Mouse (Mus musculus) kidney, postnatal 0 days (tissue): ENCODE measurements at regions not wholly inside any gene's neighbourhood (a gene's known extent, or its start where the extent isn't known, plus 50 kb on each side); places are given as distances from the start of the nearest gene placed in this dataset.

Source experiments
- ATAC-seq: fragments of 200-750 bp; cut with Nextera tagmentation; replicated peaks from 2 replicates; pipeline ENCODE4 v1.8.0; 2017; ENCODE audit warnings: low read depth, moderate number of reproducible peaks, moderate TSS enrichment, moderate library complexity; ENCODE audit not compliant: low FRiP score
- DNase-seq: peaks from one replicate; pipeline ENCODE4 v3.0.0-alpha.2; 2016; ENCODE audit warnings: low spot score
- H3K27ac ChIP-seq: fragments of 300-500 bp; sonication (generic); 2 replicates; pipeline ENCODE4 v1.5.1; 2014; ENCODE audit warnings: mild to moderate bottlenecking
- H3K27me3 ChIP-seq: fragments of 300-500 bp; sonication (generic); 2 replicates; pipeline ENCODE4 v1.6.1; 2014; ENCODE audit warnings: low read length, mixed read lengths; ENCODE audit not compliant: insufficient read depth
- H3K36me3 ChIP-seq: fragments of 300-500 bp; sonication (generic); 2 replicates; pipeline ENCODE4 v1.6.1; 2014; ENCODE audit warnings: low read length, mixed read lengths; ENCODE audit not compliant: insufficient read depth
- H3K4me1 ChIP-seq: fragments of 300-500 bp; sonication (generic); replicated peaks from 2 replicates; pipeline ENCODE4 v1.6.1; 2014; ENCODE audit warnings: antibody characterized with exemption, low read length, mixed read lengths; ENCODE audit not compliant: insufficient read depth
- H3K4me2 ChIP-seq: fragments of 300-500 bp; sonication (generic); 2 replicates; pipeline ENCODE4 v1.6.1; 2014; ENCODE audit warnings: mild to moderate bottlenecking, low read length, moderate library complexity, mixed read lengths
- H3K4me3 ChIP-seq: fragments of 300-500 bp; sonication (generic); replicated peaks from 2 replicates; pipeline ENCODE4 v1.5.1; 2014; ENCODE audit warnings: low read depth, low read length
- H3K9ac ChIP-seq: fragments of 300-500 bp; sonication (generic); 2 replicates; pipeline ENCODE4 v1.6.1; 2014; ENCODE audit warnings: low read depth, low read length
- H3K9me3 ChIP-seq: fragments of 300-500 bp; sonication (generic); replicated peaks from 2 replicates; pipeline ENCODE4 v1.6.1; 2016; ENCODE audit warnings: low read length, inconsistent platforms, mixed read lengths
- CTCF ChIP-seq: IDR thresholded peaks from 2 replicates; pipeline ENCODE4 v1.5.1; 2016; ENCODE audit warnings: antibody characterized with exemption, low read depth, mild to moderate bottlenecking, moderate library complexity
- WGBS: fragments of 180-500 bp; shearing (Covaris S2); extraction: QIAGEN DNeasy Blood & Tissue Kit; methylation state at CpG from one replicate; pipeline ENCODE4 v1.1.7; 2014; 5-methylcytosine and 5-hydroxymethylcytosine counted together

- no peaks in the 10 kb centered on the region for H3K27me3 ChIP-seq
- H3K4me3 ChIP-seq: no peak overlapping the region
- no peaks in the 10 kb centered on the region for H3K9me3 ChIP-seq
- ATAC-seq: no peak
- H3K36me3 ChIP-seq: no peaks in the 10 kb centered on the region
- no peak overlapping the region for H3K27ac ChIP-seq
- H3K9ac ChIP-seq: no peak overlapping the region
- no peak for DNase-seq
- 55% methylated on average over 5 of the region's 5 CpGs for WGBS
- no peak for TF ChIP-seq CTCF
- H3K4me2 ChIP-seq: no peak overlapping the region
- H3K4me1 ChIP-seq: no peaks in the 10 kb centered on the region
These were observed 55.6 kb upstream of the Mad2l1 start for GRCm38 (mm10) chr6:66479576-66479975.

- H3K4me3 ChIP-seq: no peak overlapping the region
- no peaks in the 10 kb centered on the region for H3K27me3 ChIP-seq
- no peak overlapping the region for H3K4me2 ChIP-seq
- 67% methylated on average over 2 of the region's 2 CpGs for whole genome bisulfite sequencing
- H3K4me1 ChIP-seq: no peaks in the 10 kb centered on the region
- no peak overlapping the region for H3K27ac ChIP-seq
- ATAC-seq (no peak), DNase-seq (peak; percentile 24)
- H3K36me3 ChIP-seq: no peaks in the 10 kb centered on the region
- H3K9me3 ChIP-seq: no peaks in the 10 kb centered on the region
- TF ChIP-seq CTCF: peak; percentile 58
- no peak overlapping the region for H3K9ac ChIP-seq
These were observed 55.0 kb upstream of the Mad2l1 start for GRCm38 (mm10) chr6:66480207-66480606.

DNA sequence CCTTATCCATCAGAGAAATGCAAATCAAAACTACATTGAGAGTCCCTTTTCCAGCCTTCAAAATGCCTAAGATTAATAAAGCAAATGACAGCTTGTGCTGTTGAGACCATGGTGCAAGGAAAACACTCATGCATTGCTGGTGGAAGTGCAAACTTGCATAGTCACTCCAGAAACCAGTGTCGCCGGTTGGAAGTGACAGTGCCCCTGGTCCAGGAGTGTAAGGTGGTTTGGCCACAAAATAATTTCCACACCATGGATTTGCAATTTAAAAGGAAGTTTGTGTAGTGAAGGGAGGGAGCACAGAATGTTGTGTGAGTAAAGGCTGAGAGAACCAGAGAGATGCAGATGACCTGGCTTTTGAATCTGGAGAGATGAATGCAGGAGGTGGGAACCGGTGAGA is 52.4 kb upstream of the Mad2l1 start:
- Histone ChIP-seq H3K27me3 (no peaks in the 10 kb centered on the region), H3K36me3 (no peaks in the 10 kb centered on the region), H3K4me2 (no peak overlapping the region), H3K9ac (no peak overlapping the region), H3K9me3 (no peaks in the 10 kb centered on the region), H3K27ac (no peak overlapping the region), H3K4me3 (no peak overlapping the region), H3K4me1 (no peaks in the 10 kb centered on the region)
- 93% methylated on average over 3 of the region's 3 CpGs for WGBS
- DNase-seq (no peak), ATAC-seq (no peak)
- TF ChIP-seq CTCF: no peak
